Mouse (Mus musculus): ENCODE data around the gene Sept4.

GRCm38 (mm10) chr11:87639206-87639605, 70.5 kb downstream of the Sept4 start:
- TF ChIP-seq CTCF (conservative IDR thresholded peaks at IDR 0.05; ENCODE audit: low read length) (no peak), POU5F1 (IDR thresholded peaks at IDR 0.05; ENCODE audit: borderline replicate concordance, low read length) (no peak)
